Mouse (Mus musculus) forebrain, embryonic 10.5 days (tissue): ENCODE data around the gene Il5ra. TPM values are rescaled to one million over a fixed set of nuclear protein-coding genes. Genes with fewer than 3 reads are reported as not detected.
A peak's percentile ranks its signal among the peaks of the same experiment; 100 is the strongest.

Experiments used
- DNase-seq: peaks from one replicate; pipeline ENCODE4 v3.0.0-alpha.2; 2017; ENCODE audit warnings: low spot score; ENCODE audit errors: extremely low spot score
- H3K27ac ChIP-seq: fragments of 300-500 bp; sonication (generic); 2 replicates; pipeline ENCODE4 v1.5.1; 2016; ENCODE audit warnings: mild to moderate bottlenecking
- H3K27me3 ChIP-seq: fragments of 300-500 bp; sonication (generic); 2 replicates; pipeline ENCODE4 v1.6.1; 2016; ENCODE audit warnings: mild to moderate bottlenecking; ENCODE audit not compliant: poor library complexity, severe bottlenecking
- H3K36me3 ChIP-seq: fragments of 300-500 bp; sonication (generic); replicated peaks from 2 replicates; pipeline ENCODE4 v1.6.1; 2016; ENCODE audit warnings: mild to moderate bottlenecking, moderate library complexity
- H3K4me1 ChIP-seq: fragments of 300-500 bp; sonication (generic); 2 replicates; pipeline ENCODE4 v1.6.1; 2016
- H3K4me3 ChIP-seq: fragments of 300-500 bp; sonication (generic); 2 replicates; pipeline ENCODE4 v1.5.1; 2016; ENCODE audit warnings: mild to moderate bottlenecking, moderate library complexity
- H3K9me3 ChIP-seq: fragments of 300-500 bp; sonication (generic); 2 replicates; pipeline ENCODE4 v1.6.1; 2016; ENCODE audit warnings: mild to moderate bottlenecking, moderate library complexity
- WGBS: fragments of 180-500 bp; shearing (Covaris S2); methylation state at CpG from one replicate; pipeline ENCODE4 v1.1.7; 2016; 5-methylcytosine and 5-hydroxymethylcytosine counted together
- polyA plus RNA-seq: library from polyadenylated mRNA; unstranded; fragments of >200 nt; fragmentation: Nextera tagmentation; extraction: Ambion mirVana; gene quantifications from 2 replicates; pipeline ENCODE4 v1.2.1, GENCODE M21; 2016

Il5ra gene
- polyA plus RNA-seq: not detected in 2 replicates

DNA sequence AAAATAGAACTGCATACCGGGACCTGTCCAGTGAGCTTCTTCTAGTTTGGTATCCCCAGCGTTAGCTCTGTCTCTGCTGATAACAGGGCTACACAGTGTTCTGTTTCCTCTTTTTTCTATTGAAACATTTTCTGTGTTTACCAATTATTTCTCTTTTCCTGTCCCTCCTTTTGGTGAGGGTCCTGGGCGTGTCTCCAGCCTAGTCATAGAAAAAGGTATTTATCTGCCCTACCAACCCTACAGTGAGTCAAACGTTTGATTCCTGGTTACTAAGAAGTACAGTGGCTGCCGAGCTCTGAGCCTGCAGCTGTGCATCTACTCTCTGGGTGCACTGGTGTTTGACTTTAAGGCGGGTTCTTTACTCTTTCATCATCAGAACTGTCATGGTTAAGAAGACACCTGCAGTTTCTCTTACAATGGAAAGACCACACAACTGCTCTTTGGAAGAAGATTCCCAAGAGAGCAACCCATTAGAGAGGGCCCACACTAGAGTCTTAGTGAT lies at the start of gene Il5ra:
Gene Il5ra, minus strand, starts transcription at position 151 of the 502 bp plus-strand sequence.
- H3K27me3 ChIP-seq: no peaks in the 10 kb centered on the region
- H3K27ac ChIP-seq: no peak within 1 kb of the TSS
- H3K4me3 ChIP-seq: no peak within 1 kb of the TSS
- DNase-seq: no peak
- H3K4me1 ChIP-seq: no peaks in the 10 kb centered on the region
- no peaks in the 10 kb centered on the region for H3K9me3 ChIP-seq
- H3K36me3 ChIP-seq: no peaks in the 10 kb centered on the region
- whole genome bisulfite sequencing: 87% methylated on average over 6 of the region's 6 CpGs

- Histone ChIP-seq H3K27ac (no peak overlapping the region), H3K27me3 (no peaks in the 10 kb centered on the region), H3K4me3 (no peak overlapping the region), H3K4me1 (peaks cover 11% of the 10 kb centered on the region), H3K36me3 (peaks cover 42% of the 10 kb centered on the region), H3K9me3 (no peaks in the 10 kb centered on the region)
- no peak for DNase-seq
- WGBS: 93% methylated on average over 13 of the region's 13 CpGs
These were observed 45.4 kb upstream of the Il5ra start for GRCm38 (mm10) chr6:106794094-106794814.

DNA sequence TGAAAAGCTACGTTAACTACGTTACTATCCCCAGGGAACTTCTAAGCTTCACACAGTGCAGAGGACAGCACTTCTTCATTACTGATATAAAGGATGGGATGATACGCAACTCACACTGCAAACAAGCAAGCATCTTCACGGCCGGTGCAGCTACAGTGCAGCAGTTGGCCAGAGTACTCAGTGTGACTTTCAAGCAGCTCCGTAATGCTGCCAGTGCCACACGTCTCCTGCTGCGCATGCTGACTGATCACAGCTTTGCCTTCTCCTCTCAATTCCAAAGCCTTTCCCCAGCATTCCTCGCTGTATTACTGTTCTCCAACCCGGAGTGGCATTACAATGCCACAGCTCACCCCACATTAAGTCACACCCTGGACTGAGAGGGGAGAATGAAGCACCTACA lies 44.8 kb upstream of the Il5ra start:
- 97% methylated on average over 10 of the region's 10 CpGs for WGBS
- no peak overlapping the region for H3K27ac ChIP-seq

GRCm38 (mm10) chr6:106793088-106793487 lies 44.3 kb upstream of the Il5ra start:
- H3K27ac ChIP-seq: no peak overlapping the region
- no peaks in the 10 kb centered on the region for H3K27me3 ChIP-seq
- no peaks in the 10 kb centered on the region for H3K4me1 ChIP-seq
- WGBS: 96% methylated on average over 7 of the region's 7 CpGs
- H3K9me3 ChIP-seq: no peaks in the 10 kb centered on the region
- peaks cover 50% of the 10 kb centered on the region for H3K36me3 ChIP-seq
- H3K4me3 ChIP-seq: no peak overlapping the region
- DNase-seq: no peak

More for the DNA sequence above, 44.8 kb upstream of the Il5ra start:
- no peak overlapping the region for H3K4me3 ChIP-seq
- DNase-seq: no peak
- no peaks in the 10 kb centered on the region for H3K9me3 ChIP-seq
- H3K27me3 ChIP-seq: no peaks in the 10 kb centered on the region
- H3K36me3 ChIP-seq: peaks cover 45% of the 10 kb centered on the region
- H3K4me1 ChIP-seq: peaks cover 4% of the 10 kb centered on the region

DNA sequence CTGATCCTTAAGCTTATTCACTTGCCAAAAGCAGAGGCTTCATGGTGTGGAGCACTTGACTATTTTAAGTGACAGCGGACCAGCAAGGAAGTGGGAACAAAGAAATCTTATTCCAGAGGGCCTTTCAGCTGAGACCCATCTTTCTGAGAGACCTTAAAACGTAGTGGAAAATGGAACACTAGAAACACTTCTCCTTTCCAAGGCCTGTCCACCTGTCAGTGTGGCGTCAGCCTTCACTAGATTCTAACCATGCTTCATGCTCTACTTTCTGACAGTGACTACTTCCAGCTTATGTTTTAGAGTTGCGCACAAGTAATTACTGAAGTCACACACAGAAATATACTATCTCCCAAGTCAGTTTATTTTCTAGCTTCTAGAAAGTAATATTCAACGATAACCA lies 43.6 kb upstream of the Il5ra start:
- Histone ChIP-seq H3K4me3 (no peak overlapping the region), H3K27ac (no peak overlapping the region), H3K4me1 (no peaks in the 10 kb centered on the region), H3K9me3 (no peaks in the 10 kb centered on the region), H3K36me3 (peaks cover 55% of the 10 kb centered on the region), H3K27me3 (no peaks in the 10 kb centered on the region)
- no peak for DNase-seq
- 96% methylated on average over 5 of the region's 5 CpGs for WGBS

GRCm38 (mm10) chr6:106791429-106791828 lies 42.6 kb upstream of the Il5ra start:
- Histone ChIP-seq H3K27ac (no peak overlapping the region), H3K9me3 (no peaks in the 10 kb centered on the region), H3K27me3 (no peaks in the 10 kb centered on the region), H3K4me3 (no peak overlapping the region), H3K4me1 (no peaks in the 10 kb centered on the region), H3K36me3 (peaks cover 60% of the 10 kb centered on the region)
- WGBS: 93% methylated on average over 8 of the region's 8 CpGs
- DNase-seq: no peak

DNA sequence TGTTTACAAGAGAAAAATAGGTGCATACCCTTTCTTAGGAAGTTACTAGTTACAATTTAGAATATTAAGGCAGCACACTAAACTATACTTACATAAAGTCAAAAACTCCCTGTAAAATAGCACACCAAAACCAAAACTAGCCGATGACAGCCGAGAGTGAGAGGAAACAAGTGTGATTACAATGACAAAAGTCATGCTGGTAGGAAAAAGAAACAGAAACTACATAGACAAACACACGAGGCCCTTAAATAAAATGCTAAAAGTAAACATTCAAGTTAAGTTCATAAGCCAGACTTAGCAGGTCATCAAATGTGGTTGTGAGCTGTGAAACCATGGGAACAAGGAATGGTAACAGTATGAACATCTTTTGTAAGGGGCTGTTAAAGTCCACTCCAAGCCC lies 38.3 kb upstream of the Il5ra start:
- H3K36me3 ChIP-seq: peaks cover 56% of the 10 kb centered on the region
- H3K4me1 ChIP-seq: no peaks in the 10 kb centered on the region
- 92% methylated on average over 3 of the region's 3 CpGs for WGBS
- H3K27me3 ChIP-seq: no peaks in the 10 kb centered on the region
- DNase-seq: no peak
- no peaks in the 10 kb centered on the region for H3K9me3 ChIP-seq
- no peak overlapping the region for H3K4me3 ChIP-seq
- no peak overlapping the region for H3K27ac ChIP-seq

- H3K27ac ChIP-seq: no peak overlapping the region
- peaks cover 38% of the 10 kb centered on the region for H3K36me3 ChIP-seq
- no peaks in the 10 kb centered on the region for H3K27me3 ChIP-seq
- H3K4me3 ChIP-seq: peak overlapping the region; percentile 79
- no peak for DNase-seq
- no peaks in the 10 kb centered on the region for H3K9me3 ChIP-seq
- H3K4me1 ChIP-seq: peaks cover 13% of the 10 kb centered on the region
- WGBS: 64% methylated on average over 4 of the region's 4 CpGs
These were observed 21.2 kb upstream of the Il5ra start for GRCm38 (mm10) chr6:106770046-106770445.

DNA sequence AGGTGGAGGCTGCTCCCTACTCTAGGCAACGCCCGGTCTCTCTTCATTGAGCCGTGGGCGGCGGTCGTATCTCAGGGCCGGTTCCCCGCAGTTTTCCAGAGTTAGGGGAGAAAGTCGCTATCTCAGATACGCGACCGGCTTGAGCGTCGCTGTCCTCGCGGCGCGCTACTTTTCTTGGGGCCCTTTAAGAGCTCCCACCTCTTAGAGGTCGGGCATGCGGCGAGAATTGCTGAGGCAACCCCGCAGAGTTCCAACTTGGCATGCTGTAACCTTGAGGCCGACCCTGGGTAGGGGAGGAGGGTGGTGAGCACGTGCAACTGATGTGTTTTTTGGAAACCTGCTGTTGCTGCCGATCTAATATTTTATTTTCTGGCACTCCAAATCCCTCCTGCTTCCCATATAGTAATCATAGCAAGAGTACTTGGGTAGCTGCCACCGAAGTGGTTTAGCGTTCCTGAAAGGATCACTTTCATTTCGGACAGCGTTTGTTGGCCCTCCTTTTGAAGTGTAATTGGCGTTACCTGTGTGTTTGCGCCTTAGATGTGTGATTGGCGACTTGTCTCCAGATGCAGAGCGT lies 20.5 kb upstream of the Il5ra start:
- no peak for DNase-seq
- Histone ChIP-seq H3K9me3 (no peaks in the 10 kb centered on the region), H3K36me3 (peaks cover 32% of the 10 kb centered on the region), H3K27ac (peak overlapping the region; percentile 83), H3K4me1 (peaks cover 13% of the 10 kb centered on the region), H3K27me3 (no peaks in the 10 kb centered on the region), H3K4me3 (peak overlapping the region; percentile 79)
- WGBS: 2% methylated on average over 33 of the region's 33 CpGs

- DNase-seq: peak; percentile 96
- peak within 1 kb of the TSS; percentile 79 for H3K4me3 ChIP-seq
- H3K27me3 ChIP-seq: no peaks in the 10 kb centered on the region
- H3K9me3 ChIP-seq: no peaks in the 10 kb centered on the region
- WGBS: 9% methylated on average over 35 of the region's 35 CpGs
- peaks cover 27% of the 10 kb centered on the region for H3K36me3 ChIP-seq
- H3K4me1 ChIP-seq: peaks cover 13% of the 10 kb centered on the region
- peak within 1 kb of the TSS; percentile 83 for H3K27ac ChIP-seq
These were observed 19.9 kb upstream of the Il5ra start, which contains the start of gene Trnt1 for GRCm38 (mm10) chr6:106768640-106769289. Gene Trnt1 (plus strand): TSS chr6:106769120.

- WGBS: 83% methylated on average over 4 of the region's 4 CpGs
- DNase-seq: no peak
- Histone ChIP-seq H3K36me3 (peaks cover 7% of the 10 kb centered on the region), H3K9me3 (no peaks in the 10 kb centered on the region), H3K27ac (no peak overlapping the region), H3K4me3 (no peak overlapping the region), H3K27me3 (no peaks in the 10 kb centered on the region), H3K4me1 (peaks cover 13% of the 10 kb centered on the region)
These were observed 17.9 kb upstream of the Il5ra start for GRCm38 (mm10) chr6:106766774-106767173.

- WGBS: 89% methylated on average over 1 of the region's 1 CpGs
These were observed 17.1 kb upstream of the Il5ra start for GRCm38 (mm10) chr6:106765892-106766291.

GRCm38 (mm10) chr6:106761486-106761885 lies 12.6 kb upstream of the Il5ra start:
- Histone ChIP-seq H3K36me3 (no peaks in the 10 kb centered on the region), H3K4me1 (no peaks in the 10 kb centered on the region), H3K9me3 (no peaks in the 10 kb centered on the region), H3K27me3 (no peaks in the 10 kb centered on the region), H3K4me3 (no peak overlapping the region), H3K27ac (no peak overlapping the region)
- no peak for DNase-seq
- 84% methylated on average over 1 of the region's 1 CpGs for WGBS

More at GRCm38 (mm10) chr6:106765892-106766291, 17.1 kb upstream of the Il5ra start:
- Histone ChIP-seq H3K27ac (no peak overlapping the region), H3K4me1 (peaks cover 13% of the 10 kb centered on the region), H3K4me3 (no peak overlapping the region), H3K27me3 (no peaks in the 10 kb centered on the region), H3K36me3 (no peaks in the 10 kb centered on the region), H3K9me3 (no peaks in the 10 kb centered on the region)
- DNase-seq: no peak
